Mouse (Mus musculus) T-cell, adult 66 days (primary cell): Measurements from ENCODE around the gene Mybbp1a. TPM values are rescaled to one million over a fixed set of nuclear protein-coding genes. Genes with fewer than 3 reads are reported as not detected.

Experiments
- total RNA-seq, 2 experiments: library from RNA; stranded (reverse); gene quantifications; 3 replicates in 1 of 2; 4 replicates in 1 of 2; pipeline ENCODE4 v1.2.4; 2023

Gene Mybbp1a
- 100 to 1,000 TPM; 176 to 178 TPM for total RNA-seq

GRCm38 (mm10) chr11:72440965-72441664 is at the start of gene Mybbp1a:
Mybbp1a (plus strand) TSS chr11:72441355.

GRCm38 (mm10) chr11:72411093-72411921 is 29.8 kb upstream of the Mybbp1a start, which contains the start of gene Smtnl2:
Smtnl2 (minus strand) TSS chr11:72411713.

GRCm38 (mm10) chr11:72434963-72435693 is 6.0 kb upstream of the Mybbp1a start, which contains the start of gene Ggt6:
Ggt6 (plus strand) TSS chr11:72435526.

GRCm38 (mm10) chr11:72489881-72490301 is 48.7 kb downstream of the Mybbp1a start, which contains the start of gene Spns2:
Spns2 (minus strand) TSS chr11:72489904.

Other genes with a start within 250 kb of the Mybbp1a start
- under 1 TPM; 0.50 to 0.93 TPM for gene Gm43951, start 234.5 kb upstream of the Mybbp1a start, total RNA-seq
- 10 to 100 TPM; 17.8 to 21.2 TPM for gene 4933427D14Rik, start 233.9 kb upstream of the Mybbp1a start, total RNA-seq
- gene Txndc17, start 233.8 kb upstream of the Mybbp1a start, total RNA-seq: 10 to 100 TPM; 34.3 to 36.7 TPM
- gene Med31, start 225.8 kb upstream of the Mybbp1a start, total RNA-seq: 10 to 100 TPM; 12.6 to 18.3 TPM
- not detected for gene Slc13a5, start 174.1 kb upstream of the Mybbp1a start, total RNA-seq
- 10 to 100 TPM; 40.9 to 62.3 TPM for gene Xaf1, start 139.7 kb upstream of the Mybbp1a start, total RNA-seq
- gene Fbxo39, start 126.9 kb upstream of the Mybbp1a start, total RNA-seq: 1 to 10 TPM in 1 of 2 experiments, under 1 TPM in 1; 0.44 to 1.1 TPM
- not detected for gene Tekt1, start 78.9 kb upstream of the Mybbp1a start, total RNA-seq
- gene Smtnl2, start 29.6 kb upstream of the Mybbp1a start, total RNA-seq: not detected
- not detected for gene Ggt6, start 5.8 kb upstream of the Mybbp1a start, total RNA-seq
- gene Spns2, start 48.5 kb downstream of the Mybbp1a start, total RNA-seq: 1 to 10 TPM; 1.7 to 2.7 TPM
- gene Spns3, start 109.2 kb downstream of the Mybbp1a start, total RNA-seq: 1 to 10 TPM in 1 of 2 experiments, under 1 TPM in 1; 0.86 to 1.6 TPM
- 10 to 100 TPM; 34.0 to 40.5 TPM for gene Ube2g1, start 165.9 kb downstream of the Mybbp1a start, total RNA-seq
- gene Ankfy1, start 248.7 kb downstream of the Mybbp1a start, total RNA-seq: 10 to 100 TPM; 69.0 to 73.6 TPM